Mouse (Mus musculus) heart, embryonic 11.5 days (tissue): ENCODE results near the gene Mymk. TPM values are rescaled to one million over a fixed set of nuclear protein-coding genes. Genes with fewer than 3 reads are reported as not detected.

Experiments
- ATAC-seq: fragments of 200-750 bp; cut with Nextera tagmentation; replicated peaks from 2 replicates; pipeline ENCODE4 v1.8.0; 2017; ENCODE audit warnings: moderate library complexity; ENCODE audit not compliant: insufficient number of reproducible peaks, low FRiP score, low TSS enrichment
- H3K27ac ChIP-seq: fragments of 300-500 bp; sonication (generic); 2 replicates; pipeline ENCODE4 v1.5.1; 2014; ENCODE audit warnings: mild to moderate bottlenecking, low read depth, low read length
- H3K27me3 ChIP-seq: fragments of 300-500 bp; sonication (generic); 2 replicates; pipeline ENCODE4 v1.6.1; 2014; ENCODE audit warnings: mild to moderate bottlenecking, low read length, mixed read lengths; ENCODE audit not compliant: control insufficient read depth, insufficient read depth
- H3K36me3 ChIP-seq: fragments of 300-500 bp; sonication (generic); 2 replicates; pipeline ENCODE4 v1.6.1; 2014; ENCODE audit warnings: mild to moderate bottlenecking, low read length, moderate library complexity, mixed read lengths; ENCODE audit not compliant: control insufficient read depth, insufficient read depth
- H3K4me1 ChIP-seq: fragments of 300-500 bp; sonication (generic); 2 replicates; pipeline ENCODE4 v1.6.1; 2014; ENCODE audit warnings: low read length; ENCODE audit not compliant: control insufficient read depth, insufficient read depth
- H3K4me2 ChIP-seq: fragments of 300-500 bp; sonication (generic); 2 replicates; pipeline ENCODE4 v1.6.1; 2014; ENCODE audit warnings: mild to moderate bottlenecking, moderate library complexity
- H3K4me3 ChIP-seq: fragments of 300-500 bp; sonication (generic); 2 replicates; pipeline ENCODE4 v1.5.1; 2014; ENCODE audit warnings: low read depth, low read length
- H3K9ac ChIP-seq: fragments of 300-500 bp; sonication (generic); 2 replicates; pipeline ENCODE4 v1.6.1; 2014; ENCODE audit warnings: mild to moderate bottlenecking, low read depth, low read length, moderate library complexity
- H3K9me3 ChIP-seq: fragments of 300-500 bp; sonication (generic); replicated peaks from 2 replicates; pipeline ENCODE4 v1.6.1; 2016; ENCODE audit warnings: low read length; ENCODE audit not compliant: control insufficient read depth
- WGBS: fragments of 180-500 bp; shearing (Covaris S2); extraction: QIAGEN DNeasy Blood & Tissue Kit; methylation state at CpG from one replicate; pipeline ENCODE4 v1.1.7; 2014; ENCODE audit not compliant: insufficient replicate concordance; 5-methylcytosine and 5-hydroxymethylcytosine counted together
- polyA plus RNA-seq: library from polyadenylated mRNA; unstranded; fragments of >200 nt; fragmentation: Nextera tagmentation; extraction: Ambion mirVana; gene quantifications from 2 replicates; pipeline ENCODE4 v1.2.1, GENCODE M21; 2014

The Mymk gene
- polyA plus RNA-seq, 1 experiment from 2014 or later, result 0.23 TPM

- ATAC-seq, result no peak
- H3K9ac ChIP-seq, result no peak overlapping the region
- H3K4me2 ChIP-seq, result no peak overlapping the region
- peaks cover 5% of the 10 kb centered on the region; the same call in 1 of the 2 replicates for H3K4me1 ChIP-seq
- no peaks in the 10 kb centered on the region for H3K36me3 ChIP-seq
- H3K27ac ChIP-seq, result no peak overlapping the region
- H3K27me3 ChIP-seq, result peaks cover 25% of the 10 kb centered on the region
- H3K9me3 ChIP-seq, result no peaks in the 10 kb centered on the region
- 54% methylated on average over 10 of the region's 10 CpGs for whole genome bisulfite sequencing
- no peak overlapping the region for H3K4me3 ChIP-seq
Measured at GRCm38 (mm10) chr2:27026857-27027617, 44.9 kb downstream of the Mymk start.

- no peak for ATAC-seq
- no peak overlapping the region for H3K4me2 ChIP-seq
- no peak overlapping the region for H3K27ac ChIP-seq
- 81% methylated on average over 3 of the region's 3 CpGs for WGBS
- no peaks in the 10 kb centered on the region for H3K9me3 ChIP-seq
- H3K4me3 ChIP-seq, result no peak overlapping the region
- H3K9ac ChIP-seq, result no peak overlapping the region
- peaks cover 25% of the 10 kb centered on the region for H3K27me3 ChIP-seq
- H3K4me1 ChIP-seq, result peaks cover 5% of the 10 kb centered on the region; the same call in 1 of the 2 replicates
- no peaks in the 10 kb centered on the region for H3K36me3 ChIP-seq
Measured at GRCm38 (mm10) chr2:27026332-27026731, 45.6 kb downstream of the Mymk start.

GRCm38 (mm10) chr2:27025545-27025944 is 46.4 kb downstream of the Mymk start:
- H3K9ac ChIP-seq, result no peak overlapping the region
- peaks cover 5% of the 10 kb centered on the region; the same call in 1 of the 2 replicates for H3K4me1 ChIP-seq
- WGBS, result 82% methylated on average over 3 of the region's 3 CpGs
- no peak for ATAC-seq
- H3K4me3 ChIP-seq, result no peak overlapping the region
- no peaks in the 10 kb centered on the region for H3K9me3 ChIP-seq
- peaks cover 25% of the 10 kb centered on the region for H3K27me3 ChIP-seq
- H3K36me3 ChIP-seq, result no peaks in the 10 kb centered on the region
- H3K4me2 ChIP-seq, result no peak overlapping the region
- no peak overlapping the region for H3K27ac ChIP-seq

- ATAC-seq, result no peak
- no peaks in the 10 kb centered on the region for H3K9me3 ChIP-seq
- H3K36me3 ChIP-seq, result 0 out of 2 replicates have a peak, but pooled peaks cover 2% of the 10 kb centered on the region
- no peak overlapping the region for H3K27ac ChIP-seq
- peaks cover 21% of the 10 kb centered on the region for H3K27me3 ChIP-seq
- no peak overlapping the region for H3K4me3 ChIP-seq
- no peak overlapping the region for H3K4me2 ChIP-seq
- H3K9ac ChIP-seq, result no peak overlapping the region
- WGBS, result 81% methylated on average over 14 of the region's 14 CpGs
- H3K4me1 ChIP-seq, result peaks cover 5% of the 10 kb centered on the region; the same call in 1 of the 2 replicates
Measured at GRCm38 (mm10) chr2:27024136-27024535, 47.8 kb downstream of the Mymk start.

GRCm38 (mm10) chr2:27022612-27023011 is 49.4 kb downstream of the Mymk start:
- no peak for ATAC-seq
- Histone ChIP-seq H3K36me3 (0 out of 2 replicates have a peak, but pooled peaks cover 4% of the 10 kb centered on the region), H3K27me3 (peaks cover 16% of the 10 kb centered on the region)

GRCm38 (mm10) chr2:27021103-27021502 is 50.9 kb downstream of the Mymk start:
- no peak for ATAC-seq
- no peak overlapping the region for H3K4me3 ChIP-seq
- no peaks in the 10 kb centered on the region for H3K9me3 ChIP-seq
- peaks cover 9% of the 10 kb centered on the region; the same call in 1 of the 2 replicates for H3K27me3 ChIP-seq
- H3K4me2 ChIP-seq, result no peak overlapping the region
- H3K27ac ChIP-seq, result no peak overlapping the region
- WGBS, result 64% methylated on average over 1 of the region's 1 CpGs
- 0 out of 2 replicates have a peak, but pooled peaks cover 7% of the 10 kb centered on the region for H3K36me3 ChIP-seq
- no peaks in the 10 kb centered on the region for H3K4me1 ChIP-seq
- no peak overlapping the region for H3K9ac ChIP-seq

More at GRCm38 (mm10) chr2:27022612-27023011, 49.4 kb downstream of the Mymk start:
- Histone ChIP-seq H3K9ac (no peak overlapping the region), H3K4me2 (no peak overlapping the region), H3K27ac (no peak overlapping the region), H3K9me3 (no peaks in the 10 kb centered on the region), H3K4me1 (no peaks in the 10 kb centered on the region), H3K4me3 (no peak overlapping the region)
- WGBS, result 79% methylated on average over 6 of the region's 6 CpGs

- no peaks in the 10 kb centered on the region for H3K4me1 ChIP-seq
- H3K27ac ChIP-seq, result no peak overlapping the region
- H3K36me3 ChIP-seq, result peaks cover 12% of the 10 kb centered on the region; the same call in 1 of the 2 replicates
- H3K4me2 ChIP-seq, result no peak overlapping the region
- H3K27me3 ChIP-seq, result 0 out of 2 replicates have a peak, but pooled peaks cover 3% of the 10 kb centered on the region
- H3K9me3 ChIP-seq, result no peaks in the 10 kb centered on the region
- ATAC-seq, result no peak
- 83% methylated on average over 2 of the region's 2 CpGs for WGBS
- no peak overlapping the region for H3K9ac ChIP-seq
- H3K4me3 ChIP-seq, result no peak overlapping the region
Measured at GRCm38 (mm10) chr2:27019530-27019929, 52.4 kb downstream of the Mymk start.

- Histone ChIP-seq H3K9me3 (no peaks in the 10 kb centered on the region), H3K9ac (no peak overlapping the region), H3K4me2 (no peak overlapping the region), H3K36me3 (peaks cover 12% of the 10 kb centered on the region; the same call in 1 of the 2 replicates), H3K4me1 (no peaks in the 10 kb centered on the region), H3K4me3 (no peak overlapping the region), H3K27ac (no peak overlapping the region), H3K27me3 (no peaks in the 10 kb centered on the region)
- WGBS, result 52% methylated on average over 5 of the region's 5 CpGs
- no peak for ATAC-seq
Measured at GRCm38 (mm10) chr2:27017802-27018201, 54.2 kb downstream of the Mymk start.
